Mouse (Mus musculus): ENCODE measurements around the gene Tmem115.

The Tmem115 gene

DNA sequence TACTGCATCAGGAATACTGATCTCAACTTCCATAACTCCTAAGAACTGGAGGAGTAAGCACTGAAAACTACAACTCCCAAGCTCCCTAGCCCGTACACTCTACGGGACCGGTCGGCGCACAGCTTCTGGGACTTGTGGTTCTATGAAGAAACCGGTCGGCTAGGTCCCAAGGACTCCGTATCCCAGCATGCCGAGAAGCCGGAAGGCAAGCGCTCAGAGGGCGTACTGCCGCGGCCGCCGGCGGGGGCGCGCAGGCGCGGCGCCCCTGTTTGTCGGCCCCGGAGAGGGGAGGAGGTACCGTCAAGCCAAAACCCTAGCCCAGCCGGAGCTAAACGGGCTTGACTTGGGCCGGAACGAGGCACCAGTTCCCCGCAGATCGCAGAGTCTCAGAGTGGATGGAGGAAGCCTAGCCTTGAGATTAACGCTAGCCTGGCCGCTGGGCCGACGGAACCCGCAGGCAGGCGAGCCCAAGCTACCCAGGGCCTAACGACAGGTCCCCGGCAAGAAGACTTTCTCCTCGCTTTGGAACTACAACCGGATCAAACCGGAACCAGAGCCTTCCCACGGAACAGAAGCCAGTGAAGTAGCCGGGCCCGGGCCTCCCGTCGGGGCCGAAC is at the start of gene Tmem115:
Gene Tmem115, plus strand, starts transcription at position 155 of the 617 bp plus-strand sequence.
- DNase-seq: peak; percentile 95 to 97

DNA sequence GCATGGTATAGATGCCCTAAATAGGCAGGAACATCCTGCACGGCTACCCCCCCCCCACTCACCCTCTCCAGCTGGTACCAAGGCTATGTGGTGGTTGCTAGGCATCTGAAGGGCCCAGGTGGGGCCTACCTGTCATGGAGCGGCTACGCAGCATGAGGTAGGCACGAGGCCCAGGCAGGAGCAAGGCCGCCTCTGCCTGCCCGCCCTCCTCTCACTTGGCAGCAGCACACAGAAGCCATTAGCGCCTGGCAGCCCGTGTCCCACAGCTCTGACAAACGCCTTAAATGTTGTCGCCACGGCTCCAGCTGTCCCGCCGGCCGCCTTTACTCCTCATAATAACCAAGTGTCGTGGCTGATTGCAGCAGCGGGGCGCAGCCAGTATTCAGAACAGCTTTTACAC is 49.4 kb upstream of the Tmem115 start:
- DNase-seq: no peak

DNA sequence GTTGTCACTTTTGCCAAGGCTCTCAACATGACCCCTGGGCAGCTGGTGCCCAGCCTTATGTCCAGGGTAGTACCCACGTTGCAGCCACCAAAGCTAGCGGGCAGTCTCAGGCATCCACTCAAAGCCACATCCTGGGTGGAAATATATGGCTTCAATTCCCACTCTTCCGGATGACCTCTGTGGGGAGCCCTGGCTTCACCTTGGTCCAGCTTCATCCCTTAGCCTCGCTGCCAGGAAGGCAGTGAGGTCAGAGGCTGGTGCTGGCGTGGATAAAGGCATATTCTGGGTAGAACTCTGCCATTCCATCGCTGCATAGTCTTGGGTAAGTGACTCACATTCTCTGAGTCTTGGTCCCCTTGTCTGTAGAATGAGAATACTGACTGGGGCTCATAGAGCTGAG is 49.0 kb upstream of the Tmem115 start:
- DNase-seq: no peak

DNA sequence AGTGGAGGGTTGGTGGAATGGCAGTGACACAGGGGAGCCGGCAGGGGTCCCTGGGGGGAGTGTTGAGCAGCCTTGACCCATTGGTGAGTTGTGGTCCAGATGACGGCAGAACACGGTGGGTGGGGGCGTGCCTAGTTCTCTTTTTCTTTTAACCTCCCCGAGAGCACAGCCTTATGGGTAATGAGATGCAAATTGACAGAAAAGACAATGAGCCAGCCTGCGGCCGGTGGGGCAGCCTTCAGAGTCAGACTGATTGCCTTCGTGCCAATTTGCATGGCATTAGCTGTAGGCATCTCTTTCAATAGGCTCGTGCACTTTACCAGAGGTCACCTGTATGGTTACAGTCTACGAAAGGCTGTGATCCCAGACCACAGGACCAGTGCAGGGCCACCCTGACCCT is 47.7 kb upstream of the Tmem115 start:
- no peak for DNase-seq

DNA sequence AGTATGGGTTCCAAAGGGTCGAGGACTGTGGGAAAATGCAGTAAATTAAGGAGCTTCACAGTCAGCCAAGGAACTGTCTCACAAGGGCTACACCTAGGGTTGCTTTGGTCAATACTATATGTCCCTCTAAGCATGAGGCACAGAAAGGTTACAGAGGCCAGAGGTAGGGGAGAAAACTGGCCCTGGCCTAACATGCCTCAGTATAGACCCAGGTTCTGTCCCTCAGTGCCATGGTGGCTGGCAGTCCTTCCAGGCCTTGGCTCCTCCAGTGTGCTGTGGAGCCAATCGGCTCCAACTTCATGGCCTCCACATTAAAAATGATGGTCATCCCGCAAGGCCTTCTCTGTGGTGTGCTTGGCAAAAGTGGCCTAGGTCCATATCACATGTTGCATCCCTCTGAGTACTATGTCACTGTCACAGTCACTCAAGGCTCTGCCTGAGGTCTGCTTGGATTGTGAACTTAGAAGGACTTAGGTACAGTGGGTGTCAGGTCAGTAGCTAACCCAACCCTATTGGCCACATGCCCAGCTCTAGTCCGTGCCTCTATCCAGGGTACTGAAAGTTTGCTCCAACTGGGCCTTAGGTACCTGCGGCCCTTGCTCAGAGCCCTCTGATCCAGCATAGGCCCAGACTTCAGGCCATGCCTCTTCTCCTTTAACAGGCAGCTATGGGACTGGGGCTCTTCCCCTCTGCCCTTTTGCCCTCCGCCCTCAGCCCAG is 47.1 kb upstream of the Tmem115 start:
- peak; percentile 58 to 77 for DNase-seq

DNA sequence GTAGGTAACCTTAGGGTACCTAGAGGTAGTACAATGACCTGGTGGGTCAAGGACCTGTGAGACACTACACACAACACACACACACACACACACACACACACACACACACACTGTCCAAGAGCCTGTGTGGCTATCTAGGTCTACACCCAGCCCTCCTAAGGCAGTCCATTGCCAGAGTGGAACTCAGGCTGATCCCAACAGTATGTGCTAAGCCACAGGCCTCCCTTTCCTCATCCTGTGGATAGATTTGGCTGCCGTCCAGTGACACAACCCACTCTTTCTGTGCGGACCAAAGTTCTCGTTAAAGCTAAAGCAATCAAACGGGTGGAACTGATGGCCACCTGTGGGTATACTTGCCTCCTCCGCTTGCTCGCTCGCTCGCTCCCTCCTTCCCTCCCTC is 43.6 kb upstream of the Tmem115 start:
- DNase-seq: no peak

DNA sequence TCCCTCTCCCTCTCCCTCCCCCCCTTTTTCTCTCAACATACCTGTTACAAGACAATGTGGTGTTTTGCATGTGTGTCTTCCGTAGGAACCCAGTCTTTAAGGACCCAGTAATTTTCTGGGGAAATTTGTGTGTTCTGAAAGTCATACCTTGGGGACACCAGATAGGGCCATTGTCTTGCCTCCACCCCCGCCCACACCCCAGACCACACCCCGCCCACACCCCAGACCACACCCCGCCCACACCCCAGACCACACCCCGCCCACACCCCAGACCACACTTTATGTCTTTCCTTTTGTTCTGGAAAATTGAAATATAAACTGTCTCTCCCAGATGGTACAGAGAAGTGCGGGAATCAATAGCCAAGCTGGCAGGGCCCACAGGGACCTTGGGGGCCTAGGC is 43.1 kb upstream of the Tmem115 start:
- DNase-seq: no peak

DNA sequence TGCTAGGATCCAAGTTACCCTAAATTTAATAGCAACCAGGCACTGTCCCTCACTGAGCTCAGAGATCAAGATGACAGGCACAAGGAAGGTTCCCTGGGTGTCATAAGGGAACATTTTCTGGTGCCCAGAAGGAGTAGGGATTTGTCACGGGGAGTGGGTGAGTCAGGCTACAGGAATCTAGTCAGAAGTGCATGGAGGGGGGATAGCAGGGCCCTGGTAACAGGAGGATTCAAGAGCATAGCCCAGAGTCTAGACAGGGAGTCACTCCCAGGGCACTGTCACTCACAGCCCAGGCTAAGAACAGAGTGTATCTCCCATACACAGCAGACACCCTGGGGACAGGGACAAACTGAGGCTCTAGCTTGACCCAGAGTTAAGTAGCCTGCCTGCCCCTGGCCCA is 40.2 kb upstream of the Tmem115 start:
- DNase-seq: no peak

DNA sequence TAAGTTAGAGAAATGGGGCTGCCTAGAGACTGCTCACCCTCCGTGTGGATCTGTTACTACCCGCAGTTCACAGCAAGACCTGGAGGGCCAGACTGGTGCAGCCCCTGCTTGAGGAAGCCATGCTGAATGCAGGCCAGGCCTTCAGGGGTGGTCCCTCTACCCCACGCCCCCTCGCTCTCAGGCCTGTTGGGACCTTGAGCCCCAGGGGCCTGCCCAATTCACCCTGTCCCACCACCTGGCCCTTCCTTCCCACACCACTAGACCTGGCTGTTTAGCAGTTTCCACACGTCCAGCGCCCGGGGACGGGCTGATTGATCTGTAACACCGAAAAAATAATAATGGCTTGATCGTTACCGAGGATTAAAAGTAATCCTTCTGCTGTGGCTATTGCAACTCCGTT is 39.5 kb upstream of the Tmem115 start:
- no peak for DNase-seq

DNA sequence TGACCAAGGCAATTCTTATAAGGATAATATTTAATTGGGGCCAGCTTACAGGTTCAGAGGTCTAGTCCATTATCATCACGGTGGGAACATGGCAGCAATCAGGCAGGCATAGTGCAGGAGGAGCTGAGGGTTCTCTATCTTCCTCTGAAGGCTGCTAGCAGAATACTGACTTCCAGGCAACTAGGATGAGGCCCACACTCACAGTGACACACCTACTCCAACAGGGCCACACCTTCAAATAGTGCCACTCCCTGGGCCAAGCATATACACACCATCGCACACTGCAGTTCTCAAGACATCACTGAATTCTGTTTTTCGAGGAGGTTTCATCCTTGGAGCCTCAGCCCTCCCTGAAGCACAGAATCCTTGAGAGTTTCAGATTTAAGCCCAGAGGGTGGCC is 37.4 kb upstream of the Tmem115 start:
- DNase-seq: no peak

DNA sequence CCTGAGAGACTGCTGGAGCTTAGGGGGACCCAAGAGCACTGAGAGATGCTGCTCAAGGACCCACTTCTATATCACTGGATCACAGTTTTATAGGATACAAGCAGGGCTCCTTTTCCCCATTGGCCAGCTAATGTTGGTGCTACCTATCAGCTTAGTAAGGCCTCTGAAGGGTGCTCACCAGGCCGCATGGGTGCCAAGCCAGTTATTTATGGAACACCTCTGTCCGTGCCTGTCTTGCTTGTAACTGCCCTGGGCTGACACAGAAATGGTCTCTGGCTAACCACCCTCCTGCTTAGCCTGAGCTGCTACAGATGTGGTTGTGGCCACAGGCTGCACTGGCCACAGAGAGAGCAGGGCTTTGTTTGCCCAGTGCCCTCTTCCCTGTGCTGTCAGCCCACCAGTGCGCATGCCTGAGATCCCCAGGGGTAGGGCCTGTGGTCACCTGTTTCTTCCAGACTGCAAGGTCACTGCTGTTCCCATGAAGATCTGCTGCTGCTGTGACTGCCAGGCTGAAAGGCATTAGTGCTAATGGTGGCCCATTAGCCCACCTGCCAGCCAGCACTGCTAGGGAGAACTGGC is 32.9 kb upstream of the Tmem115 start:
- no peak for DNase-seq

DNA sequence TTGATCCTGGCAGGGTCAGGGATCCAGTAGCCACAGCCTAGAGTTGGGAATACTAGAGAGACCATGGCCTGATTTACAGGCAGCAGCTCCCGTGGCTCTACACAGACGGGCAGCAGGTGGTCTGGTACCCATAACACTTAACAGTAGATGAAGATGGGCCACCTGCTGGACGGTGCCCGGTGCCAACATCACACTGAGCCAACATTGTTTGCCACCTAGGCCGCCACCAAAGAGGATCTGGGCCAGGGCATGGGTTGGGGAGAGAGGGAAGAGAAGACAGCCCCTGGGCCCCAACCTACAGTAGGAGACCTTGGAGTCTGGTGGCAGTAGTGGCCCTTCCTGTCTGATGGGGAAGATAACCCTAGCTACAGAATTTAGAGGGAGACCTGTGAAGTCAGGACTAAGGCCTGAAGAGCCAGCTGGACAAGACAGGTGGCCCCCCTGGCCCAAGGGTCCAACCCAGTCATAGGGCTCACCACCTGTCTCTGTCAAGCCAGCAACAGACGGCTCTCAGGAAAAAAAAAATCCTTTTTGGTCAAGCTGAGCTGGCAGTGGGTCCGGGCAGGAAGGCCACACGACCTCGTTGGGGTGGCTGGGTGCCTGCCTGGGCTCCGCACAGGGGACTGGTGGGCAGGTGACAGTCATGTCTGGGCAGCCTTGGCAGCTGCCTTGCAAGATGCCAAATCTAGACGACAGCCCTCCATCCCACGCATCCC is 31.5 kb upstream of the Tmem115 start:
- DNase-seq: no peak

DNA sequence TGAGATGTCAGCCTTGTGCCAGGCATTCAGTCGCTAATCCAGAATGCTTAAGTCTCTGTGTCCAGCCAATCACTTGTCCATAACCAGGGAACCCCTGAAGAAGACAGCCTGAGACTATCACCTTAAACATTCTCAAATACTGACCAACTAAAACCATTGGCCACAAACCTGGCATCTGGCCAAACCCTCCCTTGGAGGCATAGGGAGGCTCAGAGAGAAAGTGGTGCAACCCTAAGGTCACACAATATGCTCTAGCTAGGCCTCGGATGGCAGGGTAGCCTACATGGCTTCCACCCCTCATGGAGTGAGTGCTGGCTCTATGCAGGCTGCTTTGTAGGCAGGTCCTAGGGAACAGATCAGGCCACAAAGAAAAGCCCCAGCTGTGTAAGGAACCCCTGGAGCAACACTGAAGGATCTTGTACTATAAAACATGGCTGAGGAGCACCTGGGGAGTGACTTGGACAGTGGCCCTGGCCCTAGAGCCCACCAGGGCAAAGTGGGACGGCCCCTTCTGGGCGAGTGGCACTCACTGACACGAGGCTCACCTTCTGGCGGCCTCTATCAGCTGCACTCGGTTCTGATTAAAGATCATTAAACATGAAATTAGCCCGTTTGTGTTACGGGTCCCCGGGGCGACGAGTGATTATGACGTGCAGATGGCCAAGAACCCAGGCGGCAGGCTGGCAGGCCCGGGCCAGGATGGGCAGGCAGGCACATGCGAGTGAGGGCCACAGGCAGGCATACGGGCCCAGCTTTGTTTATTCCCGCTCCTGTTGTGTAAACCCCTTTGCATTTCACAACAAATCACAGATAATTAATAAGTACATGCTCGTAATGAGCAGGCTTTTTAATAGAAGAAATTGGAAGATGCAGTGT is 28.8 kb upstream of the Tmem115 start:
- no peak for DNase-seq

DNA sequence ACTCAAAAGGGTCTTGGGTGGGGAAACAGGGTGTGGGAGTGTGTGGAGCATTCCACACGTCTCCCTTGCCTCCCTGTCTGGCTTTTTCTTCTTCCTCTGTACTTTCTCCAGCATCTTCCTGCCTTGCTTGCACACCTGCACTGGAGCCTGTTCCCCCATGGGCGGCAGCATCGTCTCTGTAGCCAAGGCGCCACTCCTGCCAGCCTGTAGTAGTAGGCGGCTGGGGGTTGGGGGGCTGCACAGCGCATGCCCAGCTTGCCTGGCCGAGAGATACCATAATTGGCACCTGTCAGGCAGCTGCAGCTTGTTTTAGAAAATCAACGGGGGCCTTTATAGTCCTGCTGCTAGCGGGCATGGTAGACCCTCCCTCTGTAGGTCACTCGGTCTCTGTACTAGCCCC is 25.5 kb upstream of the Tmem115 start:
- no peak for DNase-seq

DNA sequence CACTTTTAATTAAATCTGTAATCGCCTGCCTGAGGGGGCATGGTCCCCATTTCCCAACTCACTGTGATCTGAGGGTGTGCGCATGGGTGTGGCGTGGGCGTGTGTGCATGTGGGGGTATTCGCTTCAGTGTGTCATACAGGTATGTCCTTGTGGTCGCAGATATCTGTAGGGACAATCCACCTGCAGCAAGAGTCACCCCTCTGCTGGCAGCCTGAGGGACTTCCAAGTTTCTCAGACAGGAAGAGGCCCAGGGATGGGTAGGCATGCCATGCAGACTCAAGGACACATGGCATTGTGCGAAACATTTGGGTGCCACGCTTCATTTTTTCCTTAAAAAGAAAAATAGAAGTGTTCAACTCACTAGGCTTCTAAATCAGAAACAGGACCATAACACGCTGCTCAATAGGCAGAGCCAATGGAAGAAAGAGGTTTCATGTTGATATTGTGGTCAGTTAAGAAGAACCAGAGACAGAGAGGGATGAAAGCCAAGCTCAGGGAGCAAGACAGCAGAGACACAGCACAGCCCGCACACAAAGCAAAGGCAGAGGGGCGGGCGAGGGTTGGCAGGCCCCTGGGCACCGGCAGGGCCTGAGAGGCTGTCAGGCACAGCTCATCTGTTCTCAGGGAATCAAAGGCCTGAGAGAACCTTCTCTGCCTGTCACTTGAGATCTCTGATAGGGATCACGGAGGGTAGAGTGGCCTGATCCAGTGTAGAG is 23.2 kb upstream of the Tmem115 start:
- no peak for DNase-seq

DNA sequence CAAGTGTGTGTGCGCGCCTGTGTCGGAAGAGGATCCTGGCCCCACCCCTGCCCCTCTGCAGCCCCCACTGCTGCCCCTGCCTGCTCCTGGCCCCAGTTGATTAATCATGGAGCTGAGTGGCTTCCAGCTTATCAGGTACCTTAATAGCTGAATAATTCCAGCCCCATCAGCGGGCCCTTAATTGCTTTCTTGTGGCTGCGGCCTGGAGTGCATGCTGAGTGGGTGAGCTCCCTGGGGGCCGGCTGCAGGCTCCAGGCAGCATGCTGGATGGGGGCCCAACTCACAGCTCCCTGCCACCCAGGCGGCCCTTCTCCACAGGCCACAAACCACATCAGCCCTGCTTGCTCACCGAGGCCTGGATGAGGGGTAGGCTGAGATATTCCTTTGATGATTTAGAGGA is 22.3 kb upstream of the Tmem115 start:
- DNase-seq: no peak

DNA sequence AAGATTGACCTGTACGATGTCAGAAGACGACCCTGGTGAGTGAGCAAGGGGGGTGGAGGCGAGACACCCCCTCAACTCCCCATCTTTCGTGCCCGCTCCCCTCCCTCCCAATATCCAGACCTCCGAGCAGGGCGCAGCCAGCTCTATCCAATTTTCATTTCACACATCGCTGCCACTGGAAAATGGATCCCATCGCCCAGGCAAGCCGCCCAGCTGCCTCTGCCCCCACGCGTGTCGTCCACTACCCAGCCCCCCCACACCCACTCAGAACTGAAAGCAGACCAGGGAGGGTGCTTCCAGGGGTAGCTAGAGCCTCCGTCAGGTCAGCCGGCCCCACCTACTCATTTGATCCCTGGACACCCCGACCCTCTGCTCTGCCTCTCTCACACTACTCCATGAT is 21.4 kb upstream of the Tmem115 start:
- no peak for DNase-seq

DNA sequence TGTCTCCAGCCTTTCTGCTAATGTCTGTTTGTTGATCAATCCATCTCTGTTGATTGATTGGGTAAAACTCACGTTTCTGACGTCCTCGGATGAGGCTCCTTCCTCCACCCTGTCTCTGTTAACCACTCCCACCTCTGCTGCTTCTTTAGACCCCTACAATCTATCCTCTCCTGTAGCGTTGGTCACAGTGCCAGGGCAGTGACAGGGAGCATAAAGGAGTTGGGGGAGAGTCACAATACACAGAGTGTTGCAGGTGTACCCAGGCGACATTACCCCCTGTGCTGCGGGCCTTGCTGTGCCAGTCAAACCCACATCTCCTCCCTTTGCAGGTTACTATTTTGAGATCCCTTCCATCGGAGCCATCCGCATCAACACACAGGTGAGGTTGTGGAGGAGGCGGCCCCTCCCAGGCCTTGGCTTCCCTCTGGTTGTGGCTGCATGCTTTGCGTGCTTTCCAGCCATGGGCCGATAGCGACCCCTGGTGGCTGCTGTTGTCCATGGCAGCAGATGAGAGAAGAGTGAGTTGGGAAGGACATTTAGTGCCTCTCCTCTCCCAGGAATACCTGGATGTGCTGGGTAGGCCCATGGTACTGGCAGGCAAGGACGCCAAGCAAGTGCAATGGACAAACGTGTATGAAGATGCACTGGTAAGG is 19.3 kb upstream of the Tmem115 start:
- DNase-seq: peak; percentile 59 to 84

DNA sequence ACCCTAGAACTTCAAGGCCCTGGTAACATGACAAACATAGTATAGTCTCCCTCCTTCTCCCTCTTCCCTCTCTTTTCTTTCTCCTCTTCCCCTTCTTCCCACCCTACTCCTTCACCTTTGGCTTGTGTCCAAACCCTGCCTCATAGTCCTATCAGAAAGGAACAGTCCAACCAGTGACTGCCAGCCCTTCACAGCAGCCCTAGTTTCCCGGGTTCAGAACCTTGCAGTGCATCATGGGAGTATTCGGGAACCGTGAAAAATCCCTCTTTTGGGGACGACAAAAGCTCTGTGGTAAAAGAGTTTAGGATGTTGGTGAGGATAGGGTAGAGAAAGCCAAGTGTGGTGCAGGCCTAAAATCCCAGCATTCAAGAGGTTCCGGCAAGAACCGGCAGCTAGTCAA is 13.4 kb upstream of the Tmem115 start:
- no peak for DNase-seq

DNA sequence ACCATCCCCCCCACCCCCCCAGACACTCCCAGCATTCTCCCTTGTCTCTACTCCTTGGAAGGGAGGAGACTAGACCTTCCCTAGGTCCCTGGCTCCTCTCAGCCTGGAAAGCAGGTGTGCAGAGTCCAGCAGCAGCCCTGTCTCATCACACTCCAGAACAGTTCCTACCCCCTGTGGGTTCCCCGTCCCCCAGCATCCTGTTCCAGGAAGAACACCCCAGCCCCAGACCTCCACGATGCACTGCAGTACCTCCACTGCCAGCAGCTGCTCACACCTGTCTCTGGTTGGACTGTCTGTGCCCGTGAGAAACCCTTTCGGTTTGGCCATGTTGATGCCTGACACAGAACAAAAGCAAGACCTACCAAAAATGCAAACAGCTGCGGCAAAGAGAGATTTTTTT is 12.6 kb upstream of the Tmem115 start:
- DNase-seq: no peak

DNA sequence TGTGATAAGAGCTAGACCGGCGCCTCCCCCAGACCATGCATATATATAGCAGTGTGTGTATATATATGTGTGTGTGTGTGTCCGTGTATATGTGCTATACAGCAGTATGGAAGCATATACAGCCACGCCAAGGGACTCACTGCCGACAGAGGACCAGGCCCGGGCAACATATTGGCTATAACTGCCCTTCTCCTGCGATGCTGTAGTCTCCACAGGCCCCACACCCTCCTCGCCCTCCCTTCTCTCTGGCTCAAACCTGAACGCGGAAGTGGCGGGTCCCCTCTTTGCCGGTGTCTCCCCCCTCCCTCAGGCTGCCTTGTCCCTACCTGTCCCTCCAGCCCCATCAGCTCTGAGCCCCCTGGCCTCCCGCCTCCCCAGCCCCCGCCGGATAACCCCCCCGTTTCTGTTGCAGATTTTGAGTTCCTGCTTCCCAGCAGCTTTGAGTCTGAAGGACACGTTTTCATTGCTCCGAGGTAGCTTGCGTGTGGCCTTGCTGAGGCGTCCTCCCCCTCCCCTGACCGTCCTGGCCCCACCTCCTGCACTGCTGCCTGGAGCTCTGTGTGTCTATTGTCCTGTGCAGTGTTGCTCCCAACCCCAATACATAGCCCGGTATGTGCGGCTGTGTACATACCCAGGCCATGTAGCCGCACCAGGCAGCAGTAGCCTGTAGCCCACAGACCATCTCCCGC is 11.9 kb upstream of the Tmem115 start:
- DNase-seq: no peak

All from kidney, adult 8-10 months (tissue).